Mouse (Mus musculus) liver, embryonic 13.5 days (tissue): Measurements from ENCODE around the gene Serpinf1. TPM values are rescaled to one million over a fixed set of nuclear protein-coding genes. Genes with fewer than 3 reads are reported as not detected.
"Not testable (repeated sequence)": the region's sequence is repeated elsewhere in the genome, so short reads cannot be mapped to it uniquely, and the experiment has no call there.

Source experiments
- ATAC-seq: fragments of 200-750 bp; cut with Nextera tagmentation; 2 replicates; pipeline ENCODE4 v1.8.0; 2017; ENCODE audit warnings: low read depth, mild to moderate bottlenecking, moderate number of reproducible peaks, moderate library complexity
- DNase-seq: peaks from one replicate; pipeline ENCODE4 v3.0.0; 2022
- H3K27ac ChIP-seq: fragments of 300-500 bp; sonication (generic); 2 replicates; pipeline ENCODE4 v1.5.1; 2015; ENCODE audit warnings: moderate library complexity, mild to moderate bottlenecking, inconsistent platforms
- H3K27me3 ChIP-seq: fragments of 300-500 bp; sonication (generic); 2 replicates; pipeline ENCODE4 v1.6.1; 2015; ENCODE audit warnings: mild to moderate bottlenecking, inconsistent platforms
- H3K36me3 ChIP-seq: fragments of 300-500 bp; sonication (generic); 2 replicates; pipeline ENCODE4 v1.6.1; 2015; ENCODE audit warnings: mild to moderate bottlenecking, inconsistent platforms
- H3K4me1 ChIP-seq: fragments of 300-500 bp; sonication (generic); replicated peaks from 2 replicates; pipeline ENCODE4 v1.6.1; 2015; ENCODE audit warnings: inconsistent platforms
- H3K4me2 ChIP-seq: fragments of 300-500 bp; sonication (generic); 2 replicates; pipeline ENCODE4 v1.6.1; 2015; ENCODE audit warnings: inconsistent platforms, mild to moderate bottlenecking, moderate library complexity
- H3K4me3 ChIP-seq: fragments of 300-500 bp; sonication (generic); replicated peaks from 2 replicates; pipeline ENCODE4 v1.5.1; 2015; ENCODE audit warnings: mild to moderate bottlenecking, inconsistent platforms
- H3K9ac ChIP-seq: fragments of 300-500 bp; sonication (generic); 2 replicates; pipeline ENCODE4 v1.6.1; 2015; ENCODE audit warnings: mild to moderate bottlenecking, inconsistent platforms
- H3K9me3 ChIP-seq: fragments of 300-500 bp; sonication (generic); replicated peaks from 2 replicates; pipeline ENCODE4 v1.6.1; 2016; ENCODE audit warnings: inconsistent platforms
- WGBS: fragments of 180-500 bp; shearing (Covaris S2); methylation state at CpG from one replicate; pipeline ENCODE4 v1.1.7; 2015; ENCODE audit not compliant: insufficient replicate concordance; 5-methylcytosine and 5-hydroxymethylcytosine counted together
- polyA plus RNA-seq: library from polyadenylated mRNA; unstranded; fragments of >200 nt; fragmentation: Nextera tagmentation; extraction: Ambion mirVana; gene quantifications from 2 replicates; pipeline ENCODE4 v1.2.1, GENCODE M21; 2015

The Serpinf1 gene
- polyA plus RNA-seq, 1 experiment from 2014 or later = 181 TPM

DNA sequence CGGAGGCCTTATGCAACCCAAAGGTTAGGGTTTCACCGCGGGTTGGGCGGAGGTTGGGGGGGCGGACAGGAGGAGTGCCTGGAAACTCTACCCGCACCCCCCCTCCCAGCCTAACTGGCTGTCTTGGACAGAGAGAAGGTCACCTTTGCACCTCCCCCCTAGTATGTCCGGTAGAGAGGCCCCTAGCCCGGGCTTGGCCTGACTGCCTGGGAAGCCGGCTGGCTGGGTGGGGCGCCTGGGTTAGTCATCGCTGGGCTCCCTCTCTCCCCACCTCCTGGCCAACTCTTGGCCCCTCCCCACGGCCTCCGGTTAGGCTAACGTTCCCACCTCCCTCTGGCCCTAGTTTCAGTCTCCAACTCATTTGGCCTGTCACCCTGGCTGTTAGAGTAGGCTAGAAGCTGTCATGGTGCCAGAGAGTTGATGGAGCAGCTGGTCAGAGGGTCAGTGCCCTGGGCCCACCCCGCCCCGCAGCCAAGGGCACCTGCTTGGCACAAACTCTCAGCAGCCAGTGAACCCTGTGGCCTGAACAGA is 39.8 kb upstream of the Serpinf1 start:
- WGBS = 4% methylated on average over 16 of the region's 16 CpGs
- peaks cover 34% of the 10 kb centered on the region for H3K36me3 ChIP-seq
- DNase-seq = peak; percentile 80
- H3K4me2 ChIP-seq = peak overlapping the region; percentile 92
- no peaks in the 10 kb centered on the region for H3K9me3 ChIP-seq
- peak; percentile 43 for ATAC-seq
- peak overlapping the region; percentile 100 for H3K27ac ChIP-seq
- H3K9ac ChIP-seq = peak overlapping the region; percentile 97
- peaks cover 74% of the 10 kb centered on the region for H3K4me1 ChIP-seq
- H3K27me3 ChIP-seq = no peaks in the 10 kb centered on the region
- H3K4me3 ChIP-seq = peak overlapping the region; percentile 92

DNA sequence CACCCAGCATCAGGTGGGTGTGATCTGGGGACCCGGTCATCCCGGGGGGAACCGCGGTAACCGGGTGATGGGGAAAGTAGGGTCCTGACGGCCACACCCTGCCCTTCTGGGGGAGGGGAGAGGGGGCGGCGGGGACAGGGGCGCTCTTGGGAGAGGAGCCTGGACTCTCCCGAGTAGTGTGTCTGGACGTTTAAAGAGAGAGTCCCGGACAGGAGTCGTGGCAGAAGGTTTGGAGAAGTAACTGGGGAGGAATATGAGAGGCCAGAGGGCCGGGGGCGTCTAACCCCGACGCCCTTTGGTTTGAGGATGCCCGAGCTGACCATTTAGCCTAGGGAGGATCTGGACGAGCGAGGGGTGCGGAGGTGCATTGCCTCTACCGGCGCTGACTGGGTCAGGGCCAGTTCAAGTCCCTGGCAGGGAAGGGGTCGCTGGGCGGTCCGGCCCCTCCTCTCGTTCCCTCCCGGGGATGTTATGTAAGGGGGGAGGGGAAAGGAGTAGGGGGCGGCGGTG is 39.3 kb upstream of the Serpinf1 start:
- Histone ChIP-seq H3K27me3 (no peaks in the 10 kb centered on the region), H3K4me1 (peaks cover 73% of the 10 kb centered on the region), H3K9me3 (no peaks in the 10 kb centered on the region), H3K4me3 (peak overlapping the region; percentile 92), H3K27ac (peak overlapping the region; percentile 100), H3K9ac (peak overlapping the region; percentile 97), H3K36me3 (peaks cover 32% of the 10 kb centered on the region), H3K4me2 (peak overlapping the region; percentile 92)
- no peak for DNase-seq
- 1% methylated on average over 30 of the region's 30 CpGs for WGBS
- ATAC-seq = 0 out of 2 replicates have a peak, but pooled peaks have one; percentile 0

GRCm38 (mm10) chr11:75460844-75461742 is 38.6 kb upstream of the Serpinf1 start, which contains the start of gene Tlcd2:
Gene Tlcd2 (plus strand): TSS chr11:75461715.
- under 1% methylated on average over 46 of the region's 46 CpGs for WGBS
- Histone ChIP-seq H3K36me3 (peaks cover 28% of the 10 kb centered on the region), H3K4me1 (peaks cover 75% of the 10 kb centered on the region)

GRCm38 (mm10) chr11:75460103-75460843 is 37.8 kb upstream of the Serpinf1 start:
- H3K9me3 ChIP-seq = no peaks in the 10 kb centered on the region
- H3K36me3 ChIP-seq = peaks cover 20% of the 10 kb centered on the region
- no peaks in the 10 kb centered on the region for H3K27me3 ChIP-seq
- H3K4me1 ChIP-seq = peaks cover 83% of the 10 kb centered on the region
- H3K4me3 ChIP-seq = peak overlapping the region; percentile 64
- peak overlapping the region; percentile 86 for H3K4me2 ChIP-seq
- ATAC-seq = peak; percentile 59
- H3K9ac ChIP-seq = peak overlapping the region; percentile 79
- under 1% methylated on average over 19 of the region's 19 CpGs for WGBS
- peak overlapping the region; percentile 99 for H3K27ac ChIP-seq
- DNase-seq = peak; percentile 91

More at GRCm38 (mm10) chr11:75460844-75461742, 38.6 kb upstream of the Serpinf1 start, which contains the start of gene Tlcd2:
- H3K27me3 ChIP-seq = no peaks in the 10 kb centered on the region
- peak within 1 kb of the TSS; percentile 92 for H3K4me3 ChIP-seq
- H3K27ac ChIP-seq = peak within 1 kb of the TSS; percentile 100
- DNase-seq (peak; percentile 100), ATAC-seq (peak; percentile 85)
- H3K9me3 ChIP-seq = no peaks in the 10 kb centered on the region
- peak within 1 kb of the TSS; percentile 92 for H3K4me2 ChIP-seq
- peak within 1 kb of the TSS; percentile 97 for H3K9ac ChIP-seq

DNA sequence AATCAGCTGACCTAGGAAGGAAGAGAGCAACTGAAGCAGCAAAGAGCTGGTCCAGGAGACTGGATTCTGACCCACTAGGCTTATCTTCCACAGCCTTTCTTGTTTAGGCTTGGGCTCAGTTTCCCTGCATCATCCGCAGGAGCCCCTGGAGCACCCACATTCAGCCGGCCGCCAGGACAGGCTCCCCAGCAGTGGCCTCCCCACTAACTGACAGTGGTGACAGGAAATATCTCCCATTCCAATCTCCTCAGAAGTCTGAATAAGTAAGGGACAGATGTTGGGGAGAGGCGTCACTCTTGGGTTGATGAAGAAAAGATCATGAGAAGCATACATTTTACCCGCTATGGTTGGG is 37.2 kb upstream of the Serpinf1 start:
- peaks cover 83% of the 10 kb centered on the region for H3K4me1 ChIP-seq
- ATAC-seq (no peak), DNase-seq (no peak)

DNA sequence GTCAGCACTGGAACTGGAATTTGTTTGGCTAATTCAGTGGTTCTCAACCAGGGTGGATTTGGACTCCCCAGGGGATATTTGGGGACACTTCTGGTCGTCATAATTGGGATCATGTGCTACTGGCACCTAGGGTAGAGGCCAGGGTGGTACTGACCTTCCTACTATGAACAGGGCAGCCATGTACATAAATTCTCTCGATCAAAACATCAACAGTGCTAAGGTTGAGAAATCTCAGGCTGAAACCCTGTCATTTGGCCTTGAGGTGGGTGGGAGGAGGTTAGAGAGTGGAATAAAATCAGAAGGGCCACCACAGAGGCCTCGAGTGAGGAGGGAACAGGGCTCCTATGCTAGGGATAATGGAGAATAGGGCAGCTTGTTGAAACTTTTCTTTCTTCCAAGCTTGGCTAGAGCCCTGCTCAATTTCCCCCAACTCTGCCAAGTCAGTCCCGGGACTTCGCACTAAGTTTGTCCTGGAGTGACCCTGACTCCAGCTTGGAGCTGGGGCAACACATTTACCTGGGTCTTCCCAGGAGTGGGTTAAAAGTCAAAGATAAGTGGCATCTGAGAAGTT is 36.7 kb upstream of the Serpinf1 start:
- Histone ChIP-seq H3K9me3 (no peaks in the 10 kb centered on the region), H3K27ac (peak overlapping the region; percentile 99), H3K4me1 (peaks cover 82% of the 10 kb centered on the region), H3K4me2 (peak overlapping the region; percentile 86), H3K27me3 (no peaks in the 10 kb centered on the region), H3K4me3 (peak overlapping the region; percentile 64), H3K9ac (peak overlapping the region; percentile 69), H3K36me3 (peaks cover 9% of the 10 kb centered on the region)
- ATAC-seq = no peak
- WGBS = 54% methylated on average over 5 of the region's 5 CpGs
- DNase-seq = no peak

More for the DNA sequence above, 37.2 kb upstream of the Serpinf1 start:
- Histone ChIP-seq H3K4me2 (peak overlapping the region; percentile 86), H3K27ac (peak overlapping the region; percentile 99), H3K4me3 (peak overlapping the region; percentile 64), H3K27me3 (no peaks in the 10 kb centered on the region), H3K9me3 (no peaks in the 10 kb centered on the region), H3K36me3 (peaks cover 14% of the 10 kb centered on the region), H3K9ac (peak overlapping the region; percentile 69)
- WGBS = 4% methylated on average over 5 of the region's 5 CpGs

GRCm38 (mm10) chr11:75458628-75459041 is 36.1 kb upstream of the Serpinf1 start:
- Histone ChIP-seq H3K9ac (peak overlapping the region; percentile 69), H3K4me2 (peak overlapping the region; percentile 25), H3K4me1 (peaks cover 82% of the 10 kb centered on the region), H3K36me3 (peaks cover 3% of the 10 kb centered on the region), H3K4me3 (no peak overlapping the region), H3K27ac (peak overlapping the region; percentile 99), H3K27me3 (no peaks in the 10 kb centered on the region), H3K9me3 (no peaks in the 10 kb centered on the region)
- no peak for ATAC-seq
- 18% methylated on average over 8 of the region's 8 CpGs for WGBS
- DNase-seq = no peak

DNA sequence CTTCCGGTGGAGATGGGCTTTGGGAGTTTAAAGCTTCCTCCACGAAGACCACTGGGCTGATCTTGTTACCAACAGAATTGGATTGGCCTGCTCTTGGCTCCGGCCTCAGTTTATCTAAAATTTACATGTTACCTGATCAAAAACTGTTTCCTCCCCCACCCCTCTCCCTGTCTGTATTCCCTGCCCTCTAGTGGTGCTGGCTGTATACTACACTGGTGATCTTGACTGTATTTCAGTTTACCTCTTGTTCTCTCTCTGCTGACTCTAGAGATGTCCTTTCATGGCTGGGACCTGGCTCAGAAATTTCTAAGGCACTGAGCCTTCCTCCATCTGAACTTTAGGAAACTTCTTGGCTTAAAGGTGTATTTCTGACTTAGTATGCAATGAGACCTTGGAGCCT is 35.7 kb upstream of the Serpinf1 start:
- Histone ChIP-seq H3K9ac (no peak overlapping the region), H3K4me2 (peak overlapping the region; percentile 25)
- ATAC-seq = no peak

GRCm38 (mm10) chr11:75456440-75456871 is 34.0 kb upstream of the Serpinf1 start:
- 75% methylated on average over 7 of the region's 7 CpGs for WGBS
- Histone ChIP-seq H3K36me3 (peaks cover 20% of the 10 kb centered on the region), H3K27me3 (no peaks in the 10 kb centered on the region), H3K4me1 (peaks cover 87% of the 10 kb centered on the region), H3K9ac (no peak overlapping the region), H3K4me3 (no peak overlapping the region), H3K27ac (0 out of 2 replicates have a peak overlapping the region, but pooled peaks have one; percentile 2), H3K4me2 (no peak overlapping the region), H3K9me3 (no peaks in the 10 kb centered on the region)
- DNase-seq (no peak), ATAC-seq (no peak)

More for the DNA sequence above, 35.7 kb upstream of the Serpinf1 start:
- no peak for DNase-seq
- Histone ChIP-seq H3K4me3 (no peak overlapping the region; the same call in 1 of the 2 replicates), H3K27me3 (no peaks in the 10 kb centered on the region), H3K27ac (peak overlapping the region; percentile 99), H3K4me1 (peaks cover 82% of the 10 kb centered on the region), H3K9me3 (no peaks in the 10 kb centered on the region), H3K36me3 (peaks cover 3% of the 10 kb centered on the region; the same call in 1 of the 2 replicates)
- WGBS = 20% methylated on average over 3 of the region's 3 CpGs

GRCm38 (mm10) chr11:75455971-75456370 is 33.5 kb upstream of the Serpinf1 start:
- not testable (repeated sequence) for H3K27me3 ChIP-seq, ATAC-seq, H3K9ac ChIP-seq, H3K4me3 ChIP-seq, H3K27ac ChIP-seq, DNase-seq, H3K9me3 ChIP-seq, H3K4me2 ChIP-seq
- Histone ChIP-seq H3K4me1 (peaks cover 91% of the 10 kb centered on the region), H3K36me3 (peaks cover 23% of the 10 kb centered on the region)
- 82% methylated on average over 2 of the region's 2 CpGs for WGBS
